In the genomic region with DNA sequence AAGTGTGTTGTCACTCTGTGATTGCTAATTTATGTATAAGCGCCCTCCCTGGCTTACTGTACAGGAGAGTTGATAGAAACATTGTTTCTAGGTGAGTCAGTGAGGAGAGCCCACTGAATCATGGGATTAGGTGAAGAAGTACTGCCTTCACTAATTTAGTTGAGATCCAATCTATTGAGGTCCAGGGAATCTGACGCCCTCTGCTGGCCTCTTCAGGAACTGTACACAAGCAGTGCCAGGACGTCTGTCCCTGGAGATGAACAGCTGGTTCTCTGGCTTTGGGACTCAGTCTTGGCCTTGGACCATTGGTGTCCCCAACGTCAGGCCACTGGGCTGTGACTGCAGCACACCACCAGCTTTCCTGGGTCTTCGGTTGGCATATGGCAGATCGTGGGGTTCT, we compare ENCODE assay signal across 10 mouse cellular contexts. TPM values are rescaled to one million over a fixed set of nuclear protein-coding genes. Genes with fewer than 3 reads are reported as not detected.
DNase-seq lines count a peak whose midpoint lies in the region; ATAC-seq and TF ChIP-seq lines count a peak whose summit lies in the region.
"Had no signal": no experiment of that assay in that cellular context is flagged by ENCODE, and none has a peak within 500 bp of the region (broad histone marks: within the 10 kb centered on the region; RNA-seq: fewer than 3 reads in every experiment).

No protein-coding gene starts in this region.

- in situ Hi-C loops in CH12.LX (cut with MboI; ENCODE audit: low pct_ligation_motif_present, low pct_unique_long_range_greater_than_20kb, low sequenced_read_pairs), result no loop called here

- no peaks in the 10 kb centered on the region for H3K79me2 ChIP-seq in CH12.LX (replicated peaks; ENCODE audit: control insufficient read depth, extremely low read depth, insufficient read depth, poor library complexity, severe bottlenecking)

- H3K9me3 ChIP-seq in CH12.LX (replicated peaks; ENCODE audit: low read length), result no peaks in the 10 kb centered on the region
- H3K9me3 ChIP-seq in midbrain, embryonic 16.5 days (replicated peaks; ENCODE audit: control insufficient read depth, low read length, poor library complexity, severe bottlenecking), result no peaks in the 10 kb centered on the region

- no peaks in the 10 kb centered on the region for H3K27me3 ChIP-seq in CH12.LX (replicated peaks)
- H3K27me3 ChIP-seq in midbrain, embryonic 16.5 days (ENCODE audit: control insufficient read depth, insufficient read depth, low read depth, low read length), result no peaks in the 10 kb centered on the region
- H3K27me3 ChIP-seq: limb, embryonic 12.5 days had no signal

- H3K27ac ChIP-seq in CH12.LX (ENCODE audit: insufficient read depth, low read depth), result no peak overlapping the region
- no peak overlapping the region for H3K27ac ChIP-seq in midbrain, embryonic 16.5 days (ENCODE audit: low read length)
- H3K27ac ChIP-seq: limb, embryonic 12.5 days had no signal

- no peak overlapping the region for H3K9ac ChIP-seq in CH12.LX (ENCODE audit: insufficient read depth, low read depth)
- no peak overlapping the region for H3K9ac ChIP-seq in midbrain, embryonic 16.5 days (ENCODE audit: low read depth, low read length)
- H3K9ac ChIP-seq: limb, embryonic 12.5 days had no signal

- TF ChIP-seq POLR2A in CH12.LX (IDR thresholded peaks at IDR 0.05; ENCODE audit: low read depth, low read length), result no peak

- peak; percentile 55; the same call in 1 of the 2 replicates for ATAC-seq in megakaryocyte-erythroid progenitor cell, adult 5-6 weeks (replicated peaks; ENCODE audit: low FRiP score, low TSS enrichment, poor library complexity, severe bottlenecking)
- no peak for ATAC-seq in midbrain, embryonic 16.5 days
- ATAC-seq in inflammation-experienced regulatory T-cells, adult 6 months, result no peak

- no peak overlapping the region for H3K4me2 ChIP-seq in CH12.LX (ENCODE audit: insufficient read depth, low read depth, poor library complexity, severe bottlenecking)
- H3K4me2 ChIP-seq in midbrain, embryonic 16.5 days (ENCODE audit: low read length), result no peak overlapping the region
- H3K4me2 ChIP-seq: limb, embryonic 12.5 days had no signal

- no peaks in the 10 kb centered on the region for H3K36me3 ChIP-seq in CH12.LX (replicated peaks in 1 of 2; ENCODE audit: control insufficient read depth in 1 of 2, insufficient read depth in 1 of 2, low read length in 1 of 2)
- no peaks in the 10 kb centered on the region for H3K36me3 ChIP-seq in midbrain, embryonic 16.5 days (ENCODE audit: control insufficient read depth, insufficient read depth, low read length)
- H3K36me3 ChIP-seq: limb, embryonic 12.5 days had no signal

- dilution Hi-C loops in CH12.LX (cut with MboI; ENCODE audit: extremely low pct_ligation_motif_present, extremely low pct_unique_long_range_greater_than_20kb, low sequenced_read_pairs), result no loop called here

- TF ChIP-seq RAD21 in CH12.LX (IDR thresholded peaks at IDR 0.05; ENCODE audit: low read depth, low read length), result peak; percentile 35

- DNase-seq in kidney, postnatal 4 days, result peak; percentile 43 to 50
- DNase-seq in kidney, adult 18-20 months, result no peak
- DNase-seq in CH12.LX (ENCODE audit: extremely low read depth), result peak; percentile 31
- DNase-seq in adrenal gland, postnatal 10 days, result peak; percentile 51
- no peak for DNase-seq in right cerebral cortex, postnatal 4 days
- DNase-seq: heart, adult 11 months had no signal

- peak; percentile 44 to 52; a peak in 3 of 4 replicates for TF ChIP-seq CTCF in CH12.LX (conservative IDR thresholded peaks at IDR 0.05 in 1 of 2, IDR thresholded peaks at IDR 0.05 in 1 of 2; ENCODE audit: low read depth in 2 of 2, low read length in 2 of 2)

- H3K4me1 ChIP-seq in CH12.LX (ENCODE audit: control insufficient read depth in 1 of 2, insufficient read depth in 2 of 2), result peaks cover 10 to 18% of the 10 kb centered on the region in 2 experiments
- H3K4me1 ChIP-seq in midbrain, embryonic 16.5 days (ENCODE audit: control insufficient read depth, insufficient read depth, low read length), result peaks cover 14% of the 10 kb centered on the region

- TF ChIP-seq EP300 in CH12.LX (IDR thresholded peaks at IDR 0.05; ENCODE audit: low read length), result no peak

- no peak overlapping the region for H3K4me3 ChIP-seq in CH12.LX (replicated peaks in 1 of 3; ENCODE audit: low read depth in 2 of 3, low read length in 2 of 3, poor library complexity in 1 of 3)
- no peak overlapping the region for H3K4me3 ChIP-seq in midbrain, embryonic 16.5 days (ENCODE audit: low read depth, low read length)
- H3K4me3 ChIP-seq: limb, embryonic 12.5 days had no signal

- 62% methylated on average over 6 of the region's 6 CpGs for WGBS in midbrain, embryonic 16.5 days

TF ChIP-seq in CH12.LX, 34 proteins besides CTCF, POLR2A, EP300 and RAD21:
- no peak for TF ChIP-seq CHD1 (IDR thresholded peaks at IDR 0.05; ENCODE audit: low read depth, low read length)
- TF ChIP-seq SMC3 (IDR thresholded peaks at IDR 0.05; ENCODE audit: low read depth, low read length), result peak; percentile 41

RNA-seq across cellular contexts. Expression of gene Alox5ap, which starts 2.7 kb away (rescaled TPM):
- total RNA-seq in CH12.LX (2012; rRNA removed), result 1.6 and 2.0 TPM in 2 replicates
- 6.7 and 9.9 TPM in 2 replicates for total RNA-seq in CH12.LX (2014; rRNA removed)
- polyA plus RNA-seq in CH12.LX (2012; ENCODE audit: insufficient read length, low read depth), result 23.0 and 26.4 TPM in 2 replicates
- 10 to 100 TPM; 10.3 to 15.3 TPM for total RNA-seq in adrenal gland, postnatal 10 days (2021)
- 8.8 and 11.6 TPM in 2 replicates for total RNA-seq in megakaryocyte-erythroid progenitor cell, adult 5-6 weeks (2014; fragmentation: Nextera tagmentation)
- total RNA-seq in megakaryocyte-erythroid progenitor cell, adult 5-6 weeks (2017), result 20.9 and 41.6 TPM in 2 replicates
- 9.3 and 12.6 TPM in 2 replicates for polyA plus RNA-seq in midbrain, embryonic 16.5 days (2015; fragmentation: Nextera tagmentation; extraction: Ambion mirVana)
- 1 to 10 TPM in 2 of 3 experiments, not detected in 1; 2.0 to 4.7 TPM for polyA plus RNA-seq in inflammation-experienced regulatory T-cells, adult 6 months (2017; shearing (Covaris generic))

Comparison
In these comparisons a context has a peak if more than half of its experiments do, and no peak if none do; other contexts are left out.
1. DNase-seq: peak in kidney, postnatal 4 days (2 of 2), CH12.LX (single experiment) and adrenal gland, postnatal 10 days (single experiment); none in kidney, adult 18-20 months (single experiment) and right cerebral cortex, postnatal 4 days (single experiment).